Mouse (Mus musculus) heart, embryonic 13.5 days (tissue): ENCODE measurements around the gene Sesn1. TPM values are rescaled to one million over a fixed set of nuclear protein-coding genes. Genes with fewer than 3 reads are reported as not detected.

ENCODE experiments used
- ATAC-seq: fragments of 200-750 bp; cut with Nextera tagmentation; 2 replicates; pipeline ENCODE4 v1.8.0; 2017; ENCODE audit warnings: moderate TSS enrichment; ENCODE audit not compliant: insufficient number of reproducible peaks, low FRiP score, low TSS enrichment; ENCODE audit errors: extremely low read depth
- H3K27ac ChIP-seq: fragments of 300-500 bp; sonication (generic); replicated peaks from 2 replicates; pipeline ENCODE4 v1.5.1; 2015; ENCODE audit warnings: moderate library complexity, mild to moderate bottlenecking, inconsistent platforms
- H3K27me3 ChIP-seq: fragments of 300-500 bp; sonication (generic); replicated peaks from 2 replicates; pipeline ENCODE4 v1.6.1; 2015; ENCODE audit warnings: mild to moderate bottlenecking, inconsistent platforms
- H3K36me3 ChIP-seq: fragments of 300-500 bp; sonication (generic); 2 replicates; pipeline ENCODE4 v1.6.1; 2015; ENCODE audit warnings: mild to moderate bottlenecking, inconsistent platforms
- H3K4me1 ChIP-seq: fragments of 300-500 bp; sonication (generic); 2 replicates; pipeline ENCODE4 v1.6.1; 2015; ENCODE audit warnings: inconsistent platforms
- H3K4me2 ChIP-seq: fragments of 300-500 bp; sonication (generic); 2 replicates; pipeline ENCODE4 v1.6.1; 2015; ENCODE audit warnings: inconsistent platforms, mild to moderate bottlenecking, moderate library complexity
- H3K4me3 ChIP-seq: fragments of 300-500 bp; sonication (generic); 2 replicates; pipeline ENCODE4 v1.5.1; 2015; ENCODE audit warnings: moderate library complexity, mild to moderate bottlenecking, inconsistent platforms
- H3K9ac ChIP-seq: fragments of 300-500 bp; sonication (generic); 2 replicates; pipeline ENCODE4 v1.6.1; 2015; ENCODE audit warnings: inconsistent platforms, mild to moderate bottlenecking, moderate library complexity
- H3K9me3 ChIP-seq: fragments of 300-500 bp; sonication (generic); 2 replicates; pipeline ENCODE4 v1.6.1; 2016; ENCODE audit warnings: inconsistent platforms
- WGBS: fragments of 180-500 bp; shearing (Covaris S2); methylation state at CpG from one replicate; pipeline ENCODE4 v1.1.7; 2015; ENCODE audit warnings: mixed read lengths; 5-methylcytosine and 5-hydroxymethylcytosine counted together
- polyA plus RNA-seq: library from polyadenylated mRNA; unstranded; fragments of >200 nt; fragmentation: Nextera tagmentation; extraction: Ambion mirVana; gene quantifications from 2 replicates; pipeline ENCODE4 v1.2.1, GENCODE M21; 2015

Gene Sesn1
- polyA plus RNA-seq, 1 experiment from 2014 or later, result 28.5 TPM

GRCm38 (mm10) chr10:41890537-41890936, 80.8 kb downstream of the Sesn1 start:
- peaks cover 51% of the 10 kb centered on the region for H3K4me1 ChIP-seq
- no peak overlapping the region for H3K9ac ChIP-seq
- H3K27me3 ChIP-seq, result no peaks in the 10 kb centered on the region
- H3K4me2 ChIP-seq, result no peak overlapping the region
- H3K4me3 ChIP-seq, result no peak overlapping the region
- H3K27ac ChIP-seq, result no peak overlapping the region
- ATAC-seq, result no peak
- no peaks in the 10 kb centered on the region for H3K9me3 ChIP-seq
- H3K36me3 ChIP-seq, result no peaks in the 10 kb centered on the region

GRCm38 (mm10) chr10:41891312-41891711, 81.6 kb downstream of the Sesn1 start:
- 86% methylated on average over 4 of the region's 4 CpGs for WGBS
- Histone ChIP-seq H3K9me3 (no peaks in the 10 kb centered on the region), H3K36me3 (peaks cover 6% of the 10 kb centered on the region), H3K9ac (no peak overlapping the region), H3K27ac (no peak overlapping the region), H3K27me3 (no peaks in the 10 kb centered on the region), H3K4me2 (no peak overlapping the region), H3K4me3 (no peak overlapping the region), H3K4me1 (peaks cover 51% of the 10 kb centered on the region)
- no peak for ATAC-seq

- H3K9ac ChIP-seq, result peak overlapping the region; percentile 53
- no peak overlapping the region for H3K4me3 ChIP-seq
- H3K36me3 ChIP-seq, result peaks cover 20% of the 10 kb centered on the region
- H3K4me1 ChIP-seq, result peaks cover 38% of the 10 kb centered on the region
- no peak for ATAC-seq
- no peak overlapping the region for H3K4me2 ChIP-seq
- H3K9me3 ChIP-seq, result no peaks in the 10 kb centered on the region
- H3K27me3 ChIP-seq, result no peaks in the 10 kb centered on the region
- WGBS, result 30% methylated on average over 4 of the region's 4 CpGs
- H3K27ac ChIP-seq, result peak overlapping the region; percentile 55
These were observed 84.0 kb downstream of the Sesn1 start for GRCm38 (mm10) chr10:41893433-41894411.

GRCm38 (mm10) chr10:41896425-41896824, 86.7 kb downstream of the Sesn1 start:
- H3K9ac ChIP-seq, result no peak overlapping the region
- peaks cover 23% of the 10 kb centered on the region for H3K4me1 ChIP-seq
- no peak overlapping the region for H3K4me3 ChIP-seq
- no peak for ATAC-seq
- H3K4me2 ChIP-seq, result no peak overlapping the region
- peaks cover 40% of the 10 kb centered on the region for H3K36me3 ChIP-seq
- H3K27me3 ChIP-seq, result no peaks in the 10 kb centered on the region
- no peaks in the 10 kb centered on the region for H3K9me3 ChIP-seq
- H3K27ac ChIP-seq, result no peak overlapping the region

- Histone ChIP-seq H3K27ac (no peak overlapping the region), H3K4me1 (peaks cover 23% of the 10 kb centered on the region), H3K4me2 (no peak overlapping the region), H3K36me3 (peaks cover 45% of the 10 kb centered on the region), H3K9me3 (no peaks in the 10 kb centered on the region), H3K27me3 (no peaks in the 10 kb centered on the region), H3K9ac (no peak overlapping the region), H3K4me3 (no peak overlapping the region)
- ATAC-seq, result no peak
- 85% methylated on average over 2 of the region's 2 CpGs for WGBS
These were observed 87.1 kb downstream of the Sesn1 start for GRCm38 (mm10) chr10:41896865-41897264.

GRCm38 (mm10) chr10:41901456-41901855, 91.7 kb downstream of the Sesn1 start:
- 81% methylated on average over 8 of the region's 8 CpGs for WGBS
- Histone ChIP-seq H3K4me2 (no peak overlapping the region), H3K9ac (no peak overlapping the region), H3K4me1 (no peaks in the 10 kb centered on the region), H3K27ac (no peak overlapping the region), H3K9me3 (no peaks in the 10 kb centered on the region), H3K4me3 (no peak overlapping the region), H3K36me3 (peaks cover 76% of the 10 kb centered on the region), H3K27me3 (no peaks in the 10 kb centered on the region)
- ATAC-seq, result no peak

GRCm38 (mm10) chr10:41901864-41902263, 92.1 kb downstream of the Sesn1 start:
- Histone ChIP-seq H3K36me3 (peaks cover 76% of the 10 kb centered on the region), H3K4me3 (no peak overlapping the region), H3K27me3 (no peaks in the 10 kb centered on the region), H3K9ac (no peak overlapping the region), H3K9me3 (no peaks in the 10 kb centered on the region), H3K4me2 (no peak overlapping the region), H3K4me1 (no peaks in the 10 kb centered on the region), H3K27ac (no peak overlapping the region)
- no peak for ATAC-seq
- WGBS, result 91% methylated on average over 6 of the region's 6 CpGs

- 87% methylated on average over 11 of the region's 11 CpGs for WGBS
- no peaks in the 10 kb centered on the region for H3K27me3 ChIP-seq
- H3K27ac ChIP-seq, result no peak overlapping the region
- no peak overlapping the region for H3K4me3 ChIP-seq
- peaks cover 63% of the 10 kb centered on the region for H3K36me3 ChIP-seq
- no peak overlapping the region for H3K4me2 ChIP-seq
- no peaks in the 10 kb centered on the region for H3K9me3 ChIP-seq
- peaks cover 8% of the 10 kb centered on the region for H3K4me1 ChIP-seq
- no peak for ATAC-seq
- H3K9ac ChIP-seq, result no peak overlapping the region
These were observed 97.7 kb downstream of the Sesn1 start for GRCm38 (mm10) chr10:41907473-41907872.

GRCm38 (mm10) chr10:41907950-41908349, 98.2 kb downstream of the Sesn1 start:
- Histone ChIP-seq H3K27me3 (no peaks in the 10 kb centered on the region), H3K9ac (no peak overlapping the region), H3K27ac (no peak overlapping the region), H3K4me2 (no peak overlapping the region), H3K4me1 (peaks cover 8% of the 10 kb centered on the region), H3K9me3 (no peaks in the 10 kb centered on the region), H3K36me3 (peaks cover 58% of the 10 kb centered on the region), H3K4me3 (no peak overlapping the region)
- WGBS, result 86% methylated on average over 4 of the region's 4 CpGs
- no peak for ATAC-seq

GRCm38 (mm10) chr10:41908899-41909298, 99.2 kb downstream of the Sesn1 start:
- Histone ChIP-seq H3K4me2 (no peak overlapping the region), H3K27me3 (no peaks in the 10 kb centered on the region), H3K9ac (no peak overlapping the region), H3K36me3 (peaks cover 50% of the 10 kb centered on the region), H3K4me3 (no peak overlapping the region), H3K27ac (no peak overlapping the region), H3K9me3 (no peaks in the 10 kb centered on the region), H3K4me1 (peaks cover 8% of the 10 kb centered on the region)
- ATAC-seq, result no peak
- WGBS, result 79% methylated on average over 6 of the region's 6 CpGs

GRCm38 (mm10) chr10:41912290-41912994, 102.7 kb downstream of the Sesn1 start:
- Histone ChIP-seq H3K27ac (no peak overlapping the region), H3K36me3 (peaks cover 17% of the 10 kb centered on the region), H3K4me3 (no peak overlapping the region), H3K27me3 (no peaks in the 10 kb centered on the region), H3K9me3 (no peaks in the 10 kb centered on the region), H3K9ac (no peak overlapping the region), H3K4me2 (no peak overlapping the region), H3K4me1 (peaks cover 8% of the 10 kb centered on the region)
- ATAC-seq, result no peak
- WGBS, result 82% methylated on average over 8 of the region's 8 CpGs
